Mouse (Mus musculus): ENCODE data around the gene Wdr19.

Gene Wdr19

DNA sequence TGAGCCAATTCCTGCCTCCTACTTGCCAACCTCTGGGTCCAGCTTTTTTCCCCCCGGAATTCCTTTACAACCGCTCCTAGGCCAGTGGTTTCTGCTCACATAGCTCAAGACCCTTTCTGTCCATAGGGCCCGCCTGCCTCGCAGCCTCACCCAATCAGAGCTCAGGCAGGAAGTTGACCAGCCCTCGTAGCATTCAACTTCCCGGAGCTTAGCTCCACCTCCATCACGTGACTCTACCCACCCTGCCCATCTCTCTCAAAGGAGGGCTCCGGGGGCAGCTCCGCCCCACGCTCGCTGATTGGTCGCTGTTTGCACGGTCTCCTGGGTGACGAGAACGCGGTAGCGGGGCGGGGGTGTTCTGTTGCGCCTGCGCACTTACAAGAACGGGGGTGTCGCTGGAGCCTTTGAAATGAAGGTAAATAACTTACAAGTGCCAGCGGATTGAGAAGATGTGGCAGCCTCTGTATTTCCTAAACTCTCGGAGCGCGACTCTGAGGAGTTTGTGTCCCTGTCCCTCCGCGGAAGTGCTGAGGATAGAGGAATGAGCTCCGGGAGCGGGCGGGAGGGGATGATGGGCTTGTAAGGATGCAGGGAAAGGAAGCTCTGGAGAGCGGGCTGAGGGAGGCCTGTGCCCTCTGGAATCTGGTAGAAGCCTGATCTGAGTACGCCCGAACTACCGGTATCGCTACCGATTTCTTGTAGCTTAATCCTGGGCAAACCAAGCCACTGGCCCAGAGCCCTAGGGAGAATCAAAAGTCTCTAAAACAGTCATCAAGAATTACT is at the start of gene Wdr19:
TSS of gene Wdr19 (plus strand) at position 351 of the 783 bp plus-strand sequence.
- DNase-seq (ENCODE audit: low read depth, low spot score), result peak; percentile 100

DNA sequence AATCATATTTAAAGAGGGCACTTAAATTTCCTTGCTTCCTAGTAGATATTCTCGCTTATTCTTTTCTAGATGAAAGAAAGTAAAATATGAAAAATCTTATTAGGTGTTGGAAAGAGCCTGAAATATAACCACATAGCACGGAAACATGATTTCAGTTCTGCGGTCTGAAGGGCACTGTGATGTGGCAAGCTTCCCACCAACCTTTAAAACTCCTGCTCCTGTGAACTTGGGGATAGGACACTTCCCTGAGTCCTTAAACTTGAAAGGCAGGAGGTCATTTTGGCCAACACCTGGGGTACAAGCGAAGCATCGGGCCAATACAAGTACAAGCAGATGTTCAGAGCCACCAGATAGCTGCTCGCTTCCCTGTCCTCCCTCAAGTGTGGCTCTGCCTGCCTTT is 49.8 kb upstream of the Wdr19 start:
- DNase-seq (ENCODE audit: low read depth, low spot score), result no peak

DNA sequence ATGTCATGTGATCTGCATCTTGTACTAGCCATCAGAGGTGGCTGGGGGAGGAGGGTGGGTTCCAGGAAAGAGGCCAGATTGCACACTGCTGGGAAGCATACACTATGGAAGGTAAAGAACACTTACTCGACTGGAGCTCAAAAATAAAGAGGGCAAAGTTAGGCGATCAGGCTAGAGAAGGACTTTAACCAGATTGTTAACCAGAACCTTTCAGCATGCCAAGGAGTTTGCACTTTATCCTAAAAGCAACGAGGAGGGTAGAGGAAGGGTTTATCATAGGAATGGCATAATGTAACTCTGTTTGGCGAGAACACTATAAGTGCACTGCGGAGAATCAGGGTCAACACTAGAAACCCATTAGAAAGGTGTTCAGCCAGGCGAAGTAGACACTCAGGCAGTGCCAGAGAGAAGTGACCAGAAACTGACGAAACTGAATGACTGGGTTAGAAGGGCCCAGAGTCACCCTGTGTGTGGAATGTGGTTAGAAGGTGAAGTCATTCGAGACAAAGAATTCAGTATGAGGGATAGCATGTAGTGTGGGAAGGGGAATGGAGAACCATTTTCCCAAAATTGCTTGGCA is 49.0 kb upstream of the Wdr19 start:
- DNase-seq (ENCODE audit: low read depth, low spot score), result no peak

DNA sequence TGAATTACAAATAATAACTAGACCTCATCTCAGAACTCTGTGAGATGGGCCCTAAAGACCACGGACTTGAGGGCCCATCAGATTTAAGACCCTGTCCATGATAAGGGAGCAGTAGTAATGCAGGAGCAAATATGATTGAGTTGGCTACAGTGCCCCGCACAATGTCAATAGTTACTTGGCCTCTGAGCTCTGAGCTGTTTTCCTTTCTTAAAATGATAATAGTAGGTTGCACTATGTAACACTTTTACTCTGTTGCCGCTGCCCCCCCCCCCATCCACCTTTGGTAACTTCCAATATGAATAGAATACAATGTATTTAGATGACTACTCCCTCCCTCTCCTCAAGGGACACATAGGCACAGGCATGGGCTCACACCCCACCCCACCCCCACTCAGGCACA is 48.2 kb upstream of the Wdr19 start:
- no peak for DNase-seq (ENCODE audit: low read depth, low spot score)

DNA sequence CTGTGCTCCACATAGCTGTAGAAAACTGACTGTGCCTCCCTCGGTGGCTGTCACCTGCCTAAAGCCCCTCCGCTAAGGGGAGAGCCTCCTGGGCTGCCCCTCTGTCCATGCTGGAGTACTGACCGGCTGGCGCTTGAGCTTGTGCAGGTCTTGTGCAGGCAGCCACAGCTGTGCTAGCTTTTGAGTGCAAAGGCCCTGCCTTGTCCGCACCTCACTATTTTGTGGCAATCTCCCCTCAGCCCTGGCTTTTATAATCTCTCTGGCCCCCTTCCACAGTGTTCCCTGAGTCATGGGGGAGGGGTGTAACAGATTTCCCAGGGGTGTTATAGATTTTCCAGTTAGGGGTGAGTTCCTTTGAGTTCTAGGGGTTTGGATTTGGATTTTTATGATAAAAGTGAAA is 47.7 kb upstream of the Wdr19 start:
- DNase-seq (ENCODE audit: low read depth, low spot score), result no peak

GRCm38 (mm10) chr5:65154287-65154686 is 45.2 kb upstream of the Wdr19 start:
- DNase-seq (ENCODE audit: low read depth, low spot score), result no peak

- peak; percentile 56 for DNase-seq (ENCODE audit: low read depth, low spot score)
Measured at GRCm38 (mm10) chr5:65156853-65157252, 42.6 kb upstream of the Wdr19 start.

DNA sequence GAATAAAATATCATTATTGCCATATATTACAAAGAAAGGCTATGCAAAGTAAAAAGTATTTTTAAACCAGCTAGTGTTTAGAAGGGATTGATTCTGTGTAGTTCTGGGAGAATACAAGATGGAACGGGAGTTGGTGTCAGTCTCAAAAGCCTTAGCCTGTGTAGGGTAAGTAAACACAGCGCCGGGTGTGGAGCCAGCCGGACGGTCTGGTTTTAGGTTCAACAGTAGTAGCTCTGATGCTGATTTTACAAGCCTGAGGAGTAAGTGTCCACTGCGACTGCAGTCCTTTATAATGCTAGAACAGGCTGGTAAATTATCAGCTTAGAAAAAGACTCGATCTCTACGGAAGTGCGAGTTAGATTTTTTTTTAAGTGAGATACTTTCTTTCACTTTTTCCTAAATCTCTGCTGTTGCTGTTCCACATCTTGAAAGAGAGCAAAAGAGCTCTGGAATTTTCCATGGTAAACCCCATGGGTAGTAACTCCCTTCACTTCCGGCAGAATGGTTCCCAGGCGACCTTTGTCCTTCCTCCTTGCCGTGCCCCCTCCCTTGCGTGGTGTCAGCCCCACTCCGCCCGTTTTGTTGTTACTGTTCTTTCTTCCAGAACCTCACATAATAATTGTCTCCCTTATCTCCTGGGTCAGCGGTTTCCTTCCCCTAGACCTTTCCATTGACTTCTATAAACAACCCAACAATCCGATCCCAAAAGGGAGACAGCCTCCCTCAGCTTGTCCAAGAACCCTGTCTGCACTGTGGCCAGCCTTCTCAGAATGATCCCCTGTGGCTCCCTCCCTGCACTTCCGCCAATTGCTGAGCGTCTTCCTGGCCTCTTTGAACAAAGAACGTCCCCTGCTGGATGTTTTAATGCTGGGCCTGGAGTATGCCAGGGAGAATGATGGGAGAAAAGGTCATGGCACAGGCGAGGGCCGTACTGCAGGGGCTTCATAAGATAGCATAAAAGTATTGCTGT is 41.8 kb upstream of the Wdr19 start:
- no peak for DNase-seq (ENCODE audit: low read depth, low spot score)

- no peak for DNase-seq (ENCODE audit: low read depth, low spot score)
Measured at GRCm38 (mm10) chr5:65158696-65159305, 40.7 kb upstream of the Wdr19 start.

GRCm38 (mm10) chr5:65163001-65163400 is 36.5 kb upstream of the Wdr19 start:
- DNase-seq (ENCODE audit: low read depth, low spot score), result no peak

GRCm38 (mm10) chr5:65163489-65164092 is 35.9 kb upstream of the Wdr19 start:
- DNase-seq (ENCODE audit: low read depth, low spot score), result no peak

GRCm38 (mm10) chr5:65170206-65170605 is 29.3 kb upstream of the Wdr19 start:
- DNase-seq (ENCODE audit: low read depth, low spot score), result no peak

DNA sequence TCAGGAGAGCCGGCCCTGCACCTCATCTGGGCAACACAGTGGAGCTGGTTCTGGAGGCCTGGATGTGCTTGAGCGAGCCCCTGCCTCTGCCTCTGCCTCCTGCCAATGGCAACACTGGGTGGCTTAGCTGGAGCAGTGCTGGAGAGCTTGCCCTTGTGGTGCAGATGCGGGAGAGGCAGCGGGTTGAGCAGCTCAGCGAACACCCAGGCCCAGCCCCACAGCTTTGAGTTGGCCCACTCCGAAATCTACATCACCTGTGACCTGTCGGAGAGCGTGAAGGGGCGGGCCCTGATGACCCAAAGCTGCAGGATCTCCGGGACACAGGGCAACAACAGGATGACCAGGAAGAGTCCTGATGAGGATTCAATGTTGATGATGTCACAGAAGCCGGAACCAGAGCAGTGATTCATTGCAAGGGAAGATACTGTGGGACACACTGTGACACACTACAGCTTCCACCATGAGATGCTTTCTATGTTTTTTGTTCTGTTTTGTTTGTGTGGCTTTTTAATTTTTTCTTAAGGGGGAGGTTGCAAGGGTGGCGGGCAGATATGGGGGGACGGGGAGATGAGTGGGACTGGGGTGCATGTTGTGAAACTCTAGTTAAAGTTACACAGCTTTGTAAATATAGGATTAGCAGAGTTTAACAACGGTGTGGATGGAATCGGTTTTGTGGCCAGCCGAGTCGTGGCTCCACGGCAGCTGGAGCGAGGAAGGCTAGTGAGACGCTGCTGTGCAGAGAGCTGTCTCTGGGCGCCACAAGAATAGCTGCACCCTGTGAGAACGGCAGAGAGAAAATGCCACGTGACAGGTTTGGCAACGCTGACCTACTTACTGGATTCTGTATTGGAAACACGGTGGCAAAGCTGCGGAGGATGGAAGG is 24.2 kb upstream of the Wdr19 start:
- no peak for DNase-seq (ENCODE audit: low read depth, low spot score)

DNA sequence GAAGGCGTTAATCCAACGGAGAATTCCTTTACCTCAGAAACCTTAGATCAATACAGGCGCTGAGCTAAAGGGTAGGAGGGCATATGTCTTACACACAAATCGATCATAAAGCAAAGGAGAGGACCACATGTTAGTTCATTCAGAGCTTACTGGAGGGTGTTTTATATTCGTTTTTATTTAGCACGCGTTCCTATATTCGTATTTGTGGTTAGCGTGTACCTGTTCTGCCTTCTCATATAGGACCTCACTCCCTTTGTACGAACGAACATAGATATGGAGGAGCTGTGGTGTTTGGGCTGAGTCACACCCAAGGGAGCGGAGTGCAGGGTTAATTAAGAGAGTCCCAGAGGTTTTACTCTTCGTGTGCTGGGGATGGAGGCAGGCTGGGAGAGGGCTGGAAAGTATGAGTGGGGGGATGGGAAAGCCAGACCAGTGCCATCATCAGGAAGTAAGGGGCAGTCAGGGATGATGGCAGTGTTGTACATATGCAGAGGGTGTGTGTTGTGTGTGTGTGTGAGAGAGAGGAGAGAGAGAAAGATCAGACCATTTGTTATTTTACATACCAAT is 23.5 kb upstream of the Wdr19 start:
- no peak for DNase-seq (ENCODE audit: low read depth, low spot score)

- no peak for DNase-seq (ENCODE audit: low read depth, low spot score)
Measured at GRCm38 (mm10) chr5:65177026-65177514, 22.4 kb upstream of the Wdr19 start.

GRCm38 (mm10) chr5:65178477-65178876 is 21.0 kb upstream of the Wdr19 start:
- no peak for DNase-seq (ENCODE audit: low read depth, low spot score)

- no peak for DNase-seq (ENCODE audit: low read depth, low spot score)
Measured at GRCm38 (mm10) chr5:65181160-65181793, 18.2 kb upstream of the Wdr19 start.

DNA sequence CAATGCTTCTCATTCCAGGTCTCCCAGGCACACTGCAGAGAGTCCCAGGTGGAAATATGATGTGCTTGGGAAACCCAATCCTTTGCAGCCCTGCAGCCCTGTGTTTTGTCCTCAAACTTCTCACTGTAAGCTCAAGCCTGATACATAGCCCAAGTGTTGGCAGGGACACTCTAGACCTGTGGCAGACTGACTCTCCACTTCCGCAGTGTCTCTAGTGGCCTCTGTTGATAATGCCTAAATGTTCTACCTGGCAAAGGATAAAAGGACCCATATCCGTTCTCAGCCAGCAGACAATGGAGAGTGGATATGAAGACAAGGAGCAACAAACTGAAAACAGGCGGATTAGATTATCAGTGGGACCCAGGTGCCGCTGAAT is 17.7 kb upstream of the Wdr19 start:
- DNase-seq (ENCODE audit: low read depth, low spot score), result no peak

DNA sequence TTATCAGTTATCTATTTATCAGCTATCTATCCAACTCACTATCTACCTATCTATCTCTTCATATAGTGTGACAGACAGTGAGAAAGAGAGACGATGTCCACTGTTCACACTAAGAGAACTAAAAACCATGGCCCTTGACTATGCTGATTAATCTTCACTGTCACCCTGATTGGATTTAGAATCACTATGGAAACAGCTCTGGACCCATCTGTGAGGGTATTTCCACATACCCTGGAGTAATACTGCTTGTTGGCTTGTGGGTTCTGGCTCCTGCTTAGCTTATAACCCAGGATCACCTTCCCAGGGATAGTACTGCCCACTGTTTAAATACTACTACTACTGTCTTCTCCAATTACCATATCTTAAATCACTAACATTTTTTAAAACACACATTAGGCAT is 17.2 kb upstream of the Wdr19 start:
- no peak for DNase-seq (ENCODE audit: low read depth, low spot score)

All from 3T3-L1 (cell line).